Mouse (Mus musculus): ENCODE data around the gene H2al1e. TPM values are rescaled to one million over a fixed set of nuclear protein-coding genes. Genes with fewer than 3 reads are reported as not detected.
"Not testable (repeated sequence)": the region's sequence is repeated elsewhere in the genome, so short reads cannot be mapped to it uniquely, and the experiment has no call there.

The H2al1e gene
- polyA plus RNA-seq (2015; fragmentation: Nextera tagmentation; extraction: Ambion mirVana) = not detected in 2 replicates

GRCm38 (mm10) chrX:11311634-11312033 lies at the start of gene H2al1e:
Gene H2al1e (plus strand): TSS chrX:11311934.
- H3K27ac ChIP-seq (ENCODE audit: low read depth); H3K4me1 ChIP-seq (ENCODE audit: insufficient read depth); H3K4me3 ChIP-seq (ENCODE audit: low read depth, low read length); H3K36me3 ChIP-seq (replicated peaks; ENCODE audit: insufficient read depth, low read length); H3K9me3 ChIP-seq (ENCODE audit: low read length); ATAC-seq; H3K4me2 ChIP-seq (ENCODE audit: low read depth, low read length); H3K9ac ChIP-seq (replicated peaks); DNase-seq; H3K27me3 ChIP-seq (ENCODE audit: insufficient read depth, low read length): not testable (repeated sequence)
- no CpG with 5 or more reads among the region's 3 CpGs for WGBS (ENCODE audit: insufficient replicate concordance)

DNA sequence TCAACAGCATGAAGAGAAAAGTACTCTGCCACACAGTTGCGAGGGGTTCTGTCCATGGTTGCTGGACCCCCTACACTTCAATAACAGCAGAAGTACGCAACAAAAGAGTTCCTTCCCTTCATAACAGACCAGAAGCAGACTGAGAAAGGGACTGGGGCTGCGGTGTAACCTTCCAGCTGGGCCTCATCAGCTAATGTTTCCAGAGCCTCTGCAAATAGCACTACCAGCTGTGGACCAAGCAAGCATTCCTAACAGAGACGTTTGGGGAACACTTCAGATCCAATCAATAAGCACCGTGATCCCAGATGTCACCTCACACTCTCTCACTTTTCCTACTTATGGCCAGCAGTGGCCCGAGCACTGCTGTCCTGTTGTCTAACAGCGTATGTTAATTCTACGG lies 46.8 kb upstream of the H2al1e start:
- H3K27me3 ChIP-seq (ENCODE audit: insufficient read depth, low read length) = peaks cover 3% of the 10 kb centered on the region; the same call in 1 of the 2 replicates
- H3K9me3 ChIP-seq (ENCODE audit: low read length) = no peaks in the 10 kb centered on the region
- H3K4me2 ChIP-seq (ENCODE audit: low read depth, low read length) = no peak overlapping the region
- no peaks in the 10 kb centered on the region for H3K4me1 ChIP-seq (ENCODE audit: insufficient read depth)
- 70% methylated on average over 8 of the region's 8 CpGs for WGBS (ENCODE audit: insufficient replicate concordance)
- H3K36me3 ChIP-seq (replicated peaks; ENCODE audit: insufficient read depth, low read length) = no peaks in the 10 kb centered on the region
- DNase-seq = no peak
- no peak overlapping the region for H3K4me3 ChIP-seq (ENCODE audit: low read depth, low read length)
- TF ChIP-seq CTCF (IDR thresholded peaks at IDR 0.05; ENCODE audit: low read depth) (no peak), EP300 (IDR thresholded peaks at IDR 0.05; ENCODE audit: low read depth) (no peak)
- no peak overlapping the region for H3K9ac ChIP-seq (replicated peaks)
- no peak for ATAC-seq
- H3K27ac ChIP-seq (ENCODE audit: low read depth) = no peak overlapping the region

GRCm38 (mm10) chrX:11267791-11268190 lies 43.9 kb upstream of the H2al1e start:
- H3K27me3 ChIP-seq (ENCODE audit: insufficient read depth, low read length) = peaks cover 3% of the 10 kb centered on the region; the same call in 1 of the 2 replicates
- no peak overlapping the region for H3K4me3 ChIP-seq (ENCODE audit: low read depth, low read length)
- no peaks in the 10 kb centered on the region for H3K9me3 ChIP-seq (ENCODE audit: low read length)
- no peaks in the 10 kb centered on the region for H3K4me1 ChIP-seq (ENCODE audit: insufficient read depth)
- 53% methylated on average over 7 of the region's 7 CpGs for WGBS (ENCODE audit: insufficient replicate concordance)
- no peak overlapping the region for H3K27ac ChIP-seq (ENCODE audit: low read depth)
- ATAC-seq = no peak
- no peaks in the 10 kb centered on the region for H3K36me3 ChIP-seq (replicated peaks; ENCODE audit: insufficient read depth, low read length)
- no peak overlapping the region for H3K4me2 ChIP-seq (ENCODE audit: low read depth, low read length)
- H3K9ac ChIP-seq (replicated peaks) = no peak overlapping the region
- no peak for TF ChIP-seq CTCF (IDR thresholded peaks at IDR 0.05; ENCODE audit: low read depth)
- TF ChIP-seq EP300 (IDR thresholded peaks at IDR 0.05; ENCODE audit: low read depth) = no peak
- DNase-seq = no peak

GRCm38 (mm10) chrX:11269074-11269473 lies 42.7 kb upstream of the H2al1e start:
- DNase-seq = no peak
- Histone ChIP-seq H3K27ac (ENCODE audit: low read depth) (no peak overlapping the region), H3K4me3 (ENCODE audit: low read depth, low read length) (no peak overlapping the region), H3K27me3 (ENCODE audit: insufficient read depth, low read length) (peaks cover 3% of the 10 kb centered on the region; the same call in 1 of the 2 replicates), H3K4me2 (ENCODE audit: low read depth, low read length) (no peak overlapping the region), H3K9me3 (ENCODE audit: low read length) (no peaks in the 10 kb centered on the region), H3K36me3 (replicated peaks; ENCODE audit: insufficient read depth, low read length) (no peaks in the 10 kb centered on the region), H3K9ac (replicated peaks) (no peak overlapping the region), H3K4me1 (ENCODE audit: insufficient read depth) (no peaks in the 10 kb centered on the region)
- TF ChIP-seq EP300 (IDR thresholded peaks at IDR 0.05; ENCODE audit: low read depth) = no peak
- no peak for TF ChIP-seq CTCF (IDR thresholded peaks at IDR 0.05; ENCODE audit: low read depth)
- WGBS (ENCODE audit: insufficient replicate concordance) = 63% methylated on average over 3 of the region's 3 CpGs
- no peak for ATAC-seq

- 62% methylated on average over 3 of the region's 3 CpGs for WGBS (ENCODE audit: insufficient replicate concordance)
- Histone ChIP-seq H3K4me3 (ENCODE audit: low read depth, low read length) (no peak overlapping the region), H3K9me3 (ENCODE audit: low read length) (no peaks in the 10 kb centered on the region), H3K27ac (ENCODE audit: low read depth) (no peak overlapping the region), H3K4me1 (ENCODE audit: insufficient read depth) (no peaks in the 10 kb centered on the region), H3K9ac (replicated peaks) (no peak overlapping the region), H3K36me3 (replicated peaks; ENCODE audit: insufficient read depth, low read length) (no peaks in the 10 kb centered on the region), H3K4me2 (ENCODE audit: low read depth, low read length) (no peak overlapping the region), H3K27me3 (ENCODE audit: insufficient read depth, low read length) (peaks cover 3% of the 10 kb centered on the region; the same call in 1 of the 2 replicates)
- DNase-seq = no peak
- TF ChIP-seq CTCF (IDR thresholded peaks at IDR 0.05; ENCODE audit: low read depth) (no peak), EP300 (IDR thresholded peaks at IDR 0.05; ENCODE audit: low read depth) (no peak)
- no peak for ATAC-seq
Measured at GRCm38 (mm10) chrX:11273190-11273589, 38.5 kb upstream of the H2al1e start.

DNA sequence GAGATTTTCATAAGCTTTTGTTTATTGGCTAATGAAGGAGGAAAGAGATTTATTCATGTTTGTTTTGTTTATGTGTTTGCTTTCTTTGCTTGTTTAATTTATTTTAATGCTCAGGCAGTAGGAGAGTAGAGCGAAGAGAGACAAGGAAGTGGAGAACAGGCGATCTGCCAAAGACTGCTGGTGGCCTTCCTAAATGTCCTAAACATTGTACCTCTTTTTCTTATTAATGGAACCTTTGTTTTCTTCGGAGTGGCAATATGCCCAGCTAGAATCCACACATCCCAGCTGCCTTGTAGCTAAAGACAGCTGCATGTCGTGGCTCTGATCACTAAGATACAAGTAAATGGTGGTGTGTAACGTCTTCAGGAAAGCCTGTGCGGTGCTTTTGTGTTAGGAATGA lies 34.7 kb upstream of the H2al1e start:
- Histone ChIP-seq H3K4me2 (ENCODE audit: low read depth, low read length) (no peak overlapping the region), H3K4me3 (ENCODE audit: low read depth, low read length) (no peak overlapping the region), H3K4me1 (ENCODE audit: insufficient read depth) (no peaks in the 10 kb centered on the region), H3K9me3 (ENCODE audit: low read length) (no peaks in the 10 kb centered on the region), H3K27ac (ENCODE audit: low read depth) (no peak overlapping the region), H3K9ac (replicated peaks) (no peak overlapping the region), H3K27me3 (ENCODE audit: insufficient read depth, low read length) (0 out of 2 replicates have a peak, but pooled peaks cover 3% of the 10 kb centered on the region), H3K36me3 (replicated peaks; ENCODE audit: insufficient read depth, low read length) (no peaks in the 10 kb centered on the region)
- ATAC-seq (no peak), DNase-seq (no peak)
- WGBS (ENCODE audit: insufficient replicate concordance) = 70% methylated on average over 6 of the region's 6 CpGs
- TF ChIP-seq EP300 (IDR thresholded peaks at IDR 0.05; ENCODE audit: low read depth) (no peak), CTCF (IDR thresholded peaks at IDR 0.05; ENCODE audit: low read depth) (no peak)

GRCm38 (mm10) chrX:11280741-11281140 lies 31.0 kb upstream of the H2al1e start:
- Histone ChIP-seq H3K4me2 (ENCODE audit: low read depth, low read length) (no peak overlapping the region), H3K4me3 (ENCODE audit: low read depth, low read length) (no peak overlapping the region), H3K27ac (ENCODE audit: low read depth) (no peak overlapping the region), H3K9me3 (ENCODE audit: low read length) (no peaks in the 10 kb centered on the region), H3K36me3 (replicated peaks; ENCODE audit: insufficient read depth, low read length) (no peaks in the 10 kb centered on the region), H3K9ac (replicated peaks) (no peak overlapping the region), H3K27me3 (ENCODE audit: insufficient read depth, low read length) (0 out of 2 replicates have a peak, but pooled peaks cover 3% of the 10 kb centered on the region), H3K4me1 (ENCODE audit: insufficient read depth) (no peaks in the 10 kb centered on the region)
- no peak for ATAC-seq
- no peak for DNase-seq
- TF ChIP-seq EP300 (IDR thresholded peaks at IDR 0.05; ENCODE audit: low read depth) = no peak
- TF ChIP-seq CTCF (IDR thresholded peaks at IDR 0.05; ENCODE audit: low read depth) = no peak
- 54% methylated on average over 2 of the region's 2 CpGs for WGBS (ENCODE audit: insufficient replicate concordance)

All from liver, postnatal 0 days (tissue).